Mouse (Mus musculus) testis, adult 2 months (tissue): ENCODE results near the gene Cdkn2aipnl. TPM values are rescaled to one million over a fixed set of nuclear protein-coding genes. Genes with fewer than 3 reads are reported as not detected.

Experiments
- H3K27ac ChIP-seq: fragments of 200-500 bp; 2 replicates; pipeline ENCODE4 v1.5.1; 2012; ENCODE audit warnings: low read depth, low read length; ENCODE audit not compliant: control insufficient read depth, insufficient read depth
- H3K27me3 ChIP-seq: fragments of 200-500 bp; 2 replicates; pipeline ENCODE4 v1.6.1; 2012; ENCODE audit warnings: mild to moderate bottlenecking, low read length, moderate library complexity; ENCODE audit not compliant: control insufficient read depth, insufficient read depth
- H3K36me3 ChIP-seq: fragments of 200-500 bp; 2 replicates; pipeline ENCODE4 v1.6.1; 2012; ENCODE audit warnings: mild to moderate bottlenecking, low read length; ENCODE audit not compliant: control insufficient read depth, insufficient read depth
- H3K4me1 ChIP-seq: fragments of 200-500 bp; 2 replicates; pipeline ENCODE4 v1.6.1; 2012; ENCODE audit warnings: low read length; ENCODE audit not compliant: control insufficient read depth, insufficient read depth
- H3K4me3 ChIP-seq: fragments of 200-500 bp; 2 replicates; pipeline ENCODE4 v1.5.1; 2012; ENCODE audit warnings: low read depth, mild to moderate bottlenecking, low read length, moderate library complexity, mixed read lengths; ENCODE audit not compliant: control insufficient read depth
- CTCF ChIP-seq: fragments of 200-500 bp; IDR thresholded peaks from 2 replicates; pipeline ENCODE4 v1.5.1; 2012; ENCODE audit warnings: low read depth, mild to moderate bottlenecking, inconsistent platforms, low read length, moderate library complexity; ENCODE audit not compliant: control insufficient read depth, insufficient read depth, insufficient replicate concordance
- POLR2A ChIP-seq: fragments of 200-500 bp; IDR thresholded peaks from 2 replicates; pipeline ENCODE4 v1.6.1; 2012; ENCODE audit warnings: low read depth, mild to moderate bottlenecking, inconsistent platforms, low read length, moderate library complexity; ENCODE audit not compliant: control insufficient read depth
- polyA plus RNA-seq: library from polyadenylated mRNA; depleted of rRNA; stranded (reverse); fragments of >200 nt; gene quantifications from 2 replicates; pipeline ENCODE4 v1.2.3, GENCODE M21; 2012

Cdkn2aipnl gene
- polyA plus RNA-seq, 1 experiment = 7.0 TPM

- H3K4me1 ChIP-seq = no peaks in the 10 kb centered on the region
- TF ChIP-seq CTCF = no peak
- no peak for TF ChIP-seq POLR2A
- H3K36me3 ChIP-seq = no peaks in the 10 kb centered on the region
- H3K27me3 ChIP-seq = no peaks in the 10 kb centered on the region
- H3K4me3 ChIP-seq = no peak overlapping the region
- no peak overlapping the region for H3K27ac ChIP-seq
Measured at GRCm38 (mm10) chr11:51927106-51927505, 40.4 kb upstream of the Cdkn2aipnl start.

DNA sequence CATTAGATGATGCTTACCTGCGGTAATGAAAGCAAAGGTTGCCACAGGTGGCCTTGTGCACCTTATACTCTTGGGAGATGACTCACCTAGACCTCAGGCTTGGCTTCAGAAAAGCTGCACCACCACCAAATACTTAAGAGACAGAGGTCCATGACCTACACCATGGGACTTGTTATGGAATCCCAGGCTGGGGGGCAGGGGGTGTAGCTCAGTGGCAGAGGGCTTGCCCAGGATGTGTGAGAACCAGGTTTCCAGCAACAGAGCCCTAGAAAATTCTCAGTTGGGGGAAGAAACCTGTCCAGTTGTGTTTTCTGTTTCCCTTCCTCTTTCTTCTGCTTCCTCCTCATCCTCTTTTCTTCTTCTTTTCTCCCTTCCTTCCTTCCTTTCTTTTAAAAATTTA is 36.3 kb upstream of the Cdkn2aipnl start:
- no peak overlapping the region for H3K27ac ChIP-seq
- no peaks in the 10 kb centered on the region for H3K4me1 ChIP-seq
- H3K4me3 ChIP-seq = no peak overlapping the region
- no peaks in the 10 kb centered on the region for H3K27me3 ChIP-seq
- TF ChIP-seq CTCF = no peak
- no peaks in the 10 kb centered on the region for H3K36me3 ChIP-seq

- no peak for TF ChIP-seq CTCF
- no peak for TF ChIP-seq POLR2A
- Histone ChIP-seq H3K4me3 (no peak overlapping the region), H3K4me1 (no peaks in the 10 kb centered on the region), H3K27ac (no peak overlapping the region), H3K36me3 (no peaks in the 10 kb centered on the region), H3K27me3 (no peaks in the 10 kb centered on the region)
Measured at GRCm38 (mm10) chr11:51931790-51932189, 35.7 kb upstream of the Cdkn2aipnl start.

DNA sequence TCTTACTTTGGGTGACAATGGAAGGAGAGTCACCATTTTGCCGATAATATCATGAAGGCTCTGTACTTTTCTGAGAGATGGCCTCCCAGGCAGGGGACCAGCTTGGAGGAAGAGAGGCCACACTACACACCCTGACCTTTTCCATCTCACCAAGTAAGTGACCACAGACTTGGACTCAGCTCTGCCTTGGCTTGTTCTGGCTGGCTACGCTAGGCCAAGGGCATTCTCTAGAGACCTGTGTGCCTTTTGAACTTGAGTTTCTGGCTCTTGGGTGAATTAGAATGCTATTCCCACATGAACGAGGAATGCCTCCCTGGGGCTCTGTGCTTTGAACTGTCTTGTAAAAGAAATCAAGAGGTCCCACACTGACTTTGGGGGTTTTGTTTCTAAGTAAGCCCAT is 33.2 kb upstream of the Cdkn2aipnl start:
- no peaks in the 10 kb centered on the region for H3K36me3 ChIP-seq
- no peak for TF ChIP-seq POLR2A
- TF ChIP-seq CTCF = no peak
- H3K27ac ChIP-seq = no peak overlapping the region
- no peaks in the 10 kb centered on the region for H3K27me3 ChIP-seq
- no peak overlapping the region for H3K4me3 ChIP-seq
- H3K4me1 ChIP-seq = no peaks in the 10 kb centered on the region

DNA sequence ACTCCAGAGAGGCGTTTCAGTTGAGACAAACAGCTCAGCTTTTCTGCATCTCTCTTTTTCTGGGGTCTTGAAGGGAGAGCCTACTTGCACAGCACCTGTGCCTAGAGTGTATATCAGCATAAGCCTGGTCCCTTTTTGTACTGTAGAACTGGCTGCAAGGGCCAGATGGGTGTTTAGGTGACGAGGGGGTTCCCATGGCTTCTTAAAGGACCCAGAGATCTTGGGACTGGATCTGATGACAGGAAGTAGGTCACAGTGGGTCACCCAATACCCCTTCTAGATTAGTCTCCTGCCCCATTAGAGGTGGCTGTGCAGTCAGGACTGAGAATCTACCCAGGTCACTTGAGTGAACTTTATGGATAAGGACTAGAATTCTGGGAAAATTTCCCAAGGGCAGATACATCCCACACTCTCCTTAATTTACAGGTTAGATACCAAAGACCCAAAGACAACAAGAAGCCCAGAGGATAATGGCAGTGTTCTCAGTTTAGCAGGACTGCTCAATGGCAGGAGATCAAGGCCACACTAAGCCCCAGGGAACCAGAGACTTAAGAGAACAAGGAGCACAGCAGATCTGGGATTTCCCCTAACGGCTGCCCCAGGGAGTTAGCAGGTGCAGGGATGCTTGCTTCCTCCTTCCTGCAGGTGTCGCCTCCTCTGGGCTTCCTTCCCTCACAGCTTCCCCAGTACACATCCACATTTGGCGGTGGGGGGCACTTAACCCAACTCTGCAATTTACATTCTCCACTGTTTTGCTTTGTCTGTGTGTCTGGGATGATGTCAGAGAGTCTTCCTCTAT is 31.6 kb upstream of the Cdkn2aipnl start:
- Histone ChIP-seq H3K27ac (no peak overlapping the region), H3K27me3 (no peaks in the 10 kb centered on the region), H3K36me3 (no peaks in the 10 kb centered on the region), H3K4me1 (no peaks in the 10 kb centered on the region), H3K4me3 (no peak overlapping the region)
- TF ChIP-seq POLR2A (no peak), CTCF (no peak)

- Histone ChIP-seq H3K36me3 (no peaks in the 10 kb centered on the region), H3K4me1 (no peaks in the 10 kb centered on the region), H3K27ac (no peak overlapping the region), H3K4me3 (no peak overlapping the region), H3K27me3 (no peaks in the 10 kb centered on the region)
- no peak for TF ChIP-seq POLR2A
- TF ChIP-seq CTCF = no peak
Measured at GRCm38 (mm10) chr11:51937361-51937781, 30.1 kb upstream of the Cdkn2aipnl start.

GRCm38 (mm10) chr11:51938817-51939589 is 28.5 kb upstream of the Cdkn2aipnl start:
- no peak overlapping the region for H3K27ac ChIP-seq
- H3K4me3 ChIP-seq = no peak overlapping the region
- H3K4me1 ChIP-seq = no peaks in the 10 kb centered on the region
- TF ChIP-seq CTCF (no peak), POLR2A (no peak)
- no peaks in the 10 kb centered on the region for H3K36me3 ChIP-seq
- H3K27me3 ChIP-seq = no peaks in the 10 kb centered on the region

- no peaks in the 10 kb centered on the region for H3K36me3 ChIP-seq
- H3K27me3 ChIP-seq = no peaks in the 10 kb centered on the region
- no peaks in the 10 kb centered on the region for H3K4me1 ChIP-seq
- no peak overlapping the region for H3K4me3 ChIP-seq
- no peak overlapping the region for H3K27ac ChIP-seq
- TF ChIP-seq CTCF (no peak), POLR2A (no peak)
Measured at GRCm38 (mm10) chr11:51939590-51939955, 27.9 kb upstream of the Cdkn2aipnl start.
